Mouse (Mus musculus) adrenal gland, postnatal 4 days (tissue): Measurements from ENCODE around the gene Osbp2. TPM values are rescaled to one million over a fixed set of nuclear protein-coding genes. Genes with fewer than 3 reads are reported as not detected.

Source experiments
- DNase-seq, 2 experiments: peaks; one replicate each; pipeline ENCODE4 v3.0.0; 2021 to 2022; ENCODE audit warnings: low spot score in 2 of 2, mixed read lengths in 2 of 2
- total RNA-seq, 2 experiments: library from RNA; stranded (reverse); gene quantifications; 2 replicates each; pipeline ENCODE4 v1.2.3; 2021

The Osbp2 gene
- total RNA-seq, 2 experiments from 2014 or later, result 2.4 to 2.5 TPM

DNA sequence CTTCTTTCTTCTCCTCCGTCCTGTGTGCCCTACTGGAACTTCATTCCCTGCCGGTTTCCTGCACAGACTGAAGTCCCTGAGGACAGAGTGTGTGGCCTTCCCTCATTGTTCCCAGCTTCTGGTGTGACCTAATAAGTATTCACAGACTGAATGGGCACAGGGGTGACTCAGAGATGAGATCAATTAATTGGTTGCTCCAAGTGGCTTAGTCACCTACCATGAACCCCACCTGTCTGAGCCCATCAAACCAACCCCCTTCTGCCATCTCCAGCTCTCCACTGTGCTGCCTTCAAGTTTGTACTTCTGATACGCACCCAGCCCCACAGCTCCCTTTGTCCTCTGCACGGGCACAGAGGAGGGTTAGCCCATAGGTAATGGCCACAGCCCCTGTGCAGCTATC, 99.4 kb downstream of the Osbp2 start:
- no peak for DNase-seq

GRCm38 (mm10) chr11:3761775-3762501, 101.8 kb downstream of the Osbp2 start:
- no peak for DNase-seq

- no peak for DNase-seq
These were observed 102.4 kb downstream of the Osbp2 start for GRCm38 (mm10) chr11:3761339-3761738.

DNA sequence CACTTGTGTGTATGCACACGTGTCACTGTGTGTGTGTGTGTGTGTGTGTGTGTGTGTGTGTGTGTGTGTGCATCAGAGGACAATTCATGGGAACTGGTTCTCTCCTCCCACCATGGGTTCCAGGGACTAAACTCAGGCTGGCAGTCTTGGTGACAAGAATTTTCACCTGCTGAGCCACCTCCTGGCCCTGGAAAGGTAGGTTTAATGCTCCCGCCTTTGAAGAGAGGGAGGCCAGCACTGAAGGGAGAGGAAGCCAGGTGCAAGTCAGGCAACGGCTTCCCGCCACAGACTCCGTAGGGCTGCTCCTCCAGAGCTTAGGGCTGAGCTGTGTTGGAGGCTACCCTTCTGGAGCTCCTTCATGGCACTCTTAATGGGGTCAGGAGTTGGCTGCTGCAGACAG, 104.3 kb downstream of the Osbp2 start:
- DNase-seq, result no peak

DNA sequence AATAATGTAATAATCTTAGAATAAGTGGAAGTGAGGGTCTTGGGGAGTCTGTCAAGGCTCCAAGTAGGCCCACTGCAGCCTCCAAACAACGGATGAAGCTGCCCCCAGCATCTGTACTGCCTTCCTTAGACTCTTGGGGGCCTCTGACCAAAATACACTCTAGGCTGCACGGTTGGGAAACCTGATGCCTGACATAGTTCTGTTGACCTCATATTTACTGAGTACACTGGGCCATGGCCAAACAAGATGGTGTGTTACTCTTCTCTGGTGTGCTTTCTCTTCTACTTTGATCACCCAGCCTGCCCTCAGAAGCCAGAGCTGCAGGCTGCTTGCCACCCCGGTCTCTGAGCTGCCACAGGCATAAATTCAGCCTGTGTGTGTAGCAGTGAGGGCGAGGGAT, 108.4 kb downstream of the Osbp2 start:
- DNase-seq, result no peak

DNA sequence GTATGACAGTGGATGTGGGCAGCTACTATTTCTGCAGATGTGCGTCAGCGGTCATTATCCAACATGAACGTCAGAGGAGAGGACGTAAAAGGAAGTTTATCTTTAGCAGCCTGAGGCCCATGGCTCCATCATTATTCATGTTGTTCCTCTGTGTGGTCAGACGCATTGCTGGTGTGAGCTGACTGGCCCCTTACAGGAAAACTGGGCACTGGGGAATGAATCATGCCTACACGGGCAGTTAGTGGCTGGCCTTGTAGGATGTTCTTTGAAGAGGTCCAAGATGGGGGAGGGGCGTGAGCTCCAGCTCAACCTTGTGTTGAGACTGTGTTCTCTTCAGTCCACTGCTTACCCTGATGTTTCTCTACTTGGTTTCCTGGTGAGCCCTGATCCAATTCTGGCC, 109.0 kb downstream of the Osbp2 start:
- no peak for DNase-seq

DNA sequence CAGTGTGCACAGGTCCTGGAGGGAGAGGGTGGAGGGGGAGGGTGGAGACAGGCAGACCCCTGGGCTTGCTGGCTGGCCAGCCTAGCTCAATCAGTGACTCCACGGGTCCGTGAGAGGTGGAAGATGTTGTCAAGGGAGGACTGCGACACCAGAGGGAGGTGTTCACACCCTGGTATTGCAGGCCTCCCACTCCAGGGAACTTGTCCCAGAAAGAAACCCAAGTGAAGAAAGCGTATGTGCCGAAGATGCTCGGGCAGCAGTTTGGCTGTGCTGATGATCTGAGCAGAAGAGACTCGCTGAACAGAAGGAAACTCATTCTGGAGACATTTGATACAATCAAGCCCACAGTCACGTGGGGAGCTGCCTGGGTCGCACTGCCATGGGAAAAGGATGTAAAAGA, 109.8 kb downstream of the Osbp2 start:
- no peak for DNase-seq

- DNase-seq, result no peak
These were observed 110.9 kb downstream of the Osbp2 start for GRCm38 (mm10) chr11:3752766-3753165.

- DNase-seq, result no peak
These were observed 113.9 kb downstream of the Osbp2 start for GRCm38 (mm10) chr11:3749831-3750230.

- no peak for DNase-seq
These were observed 121.3 kb downstream of the Osbp2 start for GRCm38 (mm10) chr11:3742449-3742848.

DNA sequence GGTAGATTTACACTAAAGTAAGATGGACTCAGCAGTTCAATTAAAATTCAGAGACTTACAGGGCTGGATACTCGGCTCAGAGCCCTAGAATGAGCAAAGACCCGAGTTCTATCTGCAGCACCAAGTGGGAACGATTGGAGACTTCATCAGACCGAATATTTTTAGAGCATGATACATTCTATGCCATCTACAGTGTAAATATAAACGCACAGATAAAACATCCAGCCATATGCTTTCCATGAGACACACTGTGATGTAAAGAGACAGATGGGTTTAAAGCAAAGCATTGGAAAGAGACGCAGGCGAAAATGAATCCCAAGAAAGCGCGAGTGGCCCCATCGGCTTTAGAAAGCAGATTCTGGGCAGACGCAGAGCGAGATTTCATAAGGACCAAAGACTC, 122.5 kb downstream of the Osbp2 start:
- DNase-seq, result no peak

DNA sequence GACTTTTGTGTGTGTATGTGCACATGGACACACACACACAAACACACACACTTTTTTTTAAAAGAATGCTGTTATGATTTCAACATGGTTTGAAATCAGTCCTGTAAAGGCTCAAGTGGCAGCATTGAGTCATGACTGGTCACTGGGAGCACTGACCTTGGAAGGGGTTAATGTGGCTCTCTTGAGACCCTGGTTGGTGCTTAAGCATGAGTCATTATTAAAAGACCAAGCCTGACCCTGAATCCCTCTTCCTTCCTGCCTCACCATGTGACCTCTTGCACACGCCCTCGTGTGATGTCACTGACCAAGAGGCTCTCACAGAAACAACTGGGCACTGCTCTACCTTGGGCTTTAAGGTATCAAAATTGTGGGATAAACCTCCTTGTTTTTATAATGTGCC, 124.9 kb downstream of the Osbp2 start:
- DNase-seq, result no peak

DNA sequence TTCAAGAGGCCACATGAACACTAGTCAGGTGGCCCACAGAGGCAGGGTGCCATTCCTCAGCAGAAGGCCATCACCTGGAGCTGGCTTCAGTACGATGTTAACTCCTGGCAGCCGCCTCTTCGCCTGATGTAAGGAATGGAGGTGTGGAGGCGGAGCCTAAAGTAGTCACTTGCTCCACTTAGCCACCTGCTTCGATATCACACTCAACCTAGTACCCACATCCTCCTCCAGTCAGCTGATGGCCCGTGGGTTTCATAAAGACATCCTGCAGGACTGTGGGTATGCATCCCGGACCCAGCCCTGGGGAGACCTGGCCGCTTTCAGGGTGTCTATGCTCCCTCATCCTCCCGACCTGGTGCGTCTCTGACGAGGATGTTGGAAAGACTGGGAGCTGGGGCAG, 128.0 kb downstream of the Osbp2 start:
- no peak for DNase-seq

- no peak for DNase-seq
These were observed 129.6 kb downstream of the Osbp2 start for GRCm38 (mm10) chr11:3733933-3734636.

DNA sequence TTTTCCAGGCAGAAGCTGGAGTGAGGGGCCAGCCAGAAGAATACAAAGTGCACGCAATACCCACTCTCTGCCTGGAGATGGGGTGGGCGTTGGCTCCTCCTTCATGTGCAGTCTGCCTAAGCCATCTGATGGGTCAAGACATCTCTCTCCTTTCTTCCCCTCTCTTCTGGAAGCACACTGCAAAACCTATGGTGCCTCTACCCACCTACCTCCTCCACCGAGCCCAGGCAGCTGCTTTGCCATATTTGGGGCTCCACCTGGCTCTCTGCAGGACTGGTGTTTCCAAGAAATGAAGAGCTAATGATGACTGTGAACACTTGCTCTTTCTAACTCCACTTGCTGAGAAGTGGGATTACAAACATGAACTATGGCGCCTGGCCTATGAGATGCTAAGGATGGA, 132.2 kb downstream of the Osbp2 start:
- no peak for DNase-seq

DNA sequence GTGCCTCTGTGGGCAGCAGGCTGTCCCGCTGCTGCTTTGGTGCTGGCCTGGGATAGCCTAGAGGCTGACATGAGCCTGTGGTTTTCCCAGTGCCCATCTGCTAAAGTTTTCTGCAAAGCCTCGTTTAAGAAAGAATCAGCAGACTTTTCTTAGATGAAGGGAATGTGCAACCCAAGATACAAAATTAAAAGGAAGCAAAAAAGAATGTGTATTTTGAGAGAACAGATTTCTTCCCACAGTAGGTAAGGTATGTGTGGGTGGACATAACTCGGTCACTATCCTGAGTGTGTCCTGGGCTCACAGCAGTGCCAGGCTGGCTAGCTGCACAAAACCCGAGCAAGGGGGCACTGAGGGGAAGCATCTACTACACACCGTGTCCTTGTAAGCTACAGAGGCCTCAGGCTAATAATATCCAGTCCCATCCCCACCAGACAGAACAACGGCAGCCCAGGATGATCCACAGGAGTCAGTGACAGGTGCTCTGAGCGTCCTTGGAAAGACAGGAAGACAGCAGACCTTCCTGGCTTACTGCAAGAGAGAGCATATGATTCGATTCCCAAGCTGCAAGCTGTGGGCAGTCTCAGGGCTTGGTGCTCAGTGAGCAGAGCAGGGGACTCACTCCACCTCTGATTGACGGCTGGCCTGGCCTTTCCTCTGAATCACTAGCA, 136.1 kb downstream of the Osbp2 start:
- no peak for DNase-seq

DNA sequence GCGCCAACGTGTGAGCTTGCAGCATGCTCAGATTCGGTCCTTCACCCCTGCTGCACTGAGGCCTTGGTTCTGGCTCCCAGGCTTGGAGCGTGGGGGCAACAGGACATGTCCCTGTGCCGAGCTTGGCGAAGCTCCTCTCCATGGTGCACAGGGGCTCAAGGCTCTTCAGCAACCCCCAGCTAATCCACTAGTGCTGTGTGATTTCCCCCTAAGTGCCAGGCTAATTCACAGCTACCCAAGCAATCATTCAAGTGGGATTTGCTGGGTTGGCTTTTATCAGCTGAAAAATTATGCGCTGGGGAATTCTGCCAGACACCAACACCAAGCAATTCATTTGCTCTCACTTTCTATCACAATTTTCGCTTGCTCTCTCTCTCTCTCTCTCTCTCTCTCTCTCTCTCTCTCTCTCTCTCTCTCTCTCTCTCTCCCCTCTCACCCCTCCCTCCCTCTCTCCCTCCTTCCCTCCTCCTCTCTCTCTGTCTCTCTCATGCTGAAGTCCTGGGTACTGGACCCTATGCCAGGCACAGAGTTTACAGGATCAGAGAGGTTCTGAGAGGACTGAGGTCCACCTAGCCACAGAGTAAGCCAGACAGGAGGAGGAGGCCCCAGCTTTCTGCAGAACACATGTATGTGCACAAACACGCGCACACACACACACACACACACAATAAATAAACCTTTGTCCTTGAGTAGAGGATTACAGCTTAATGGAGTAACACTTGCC, 138.2 kb downstream of the Osbp2 start:
- no peak for DNase-seq

DNA sequence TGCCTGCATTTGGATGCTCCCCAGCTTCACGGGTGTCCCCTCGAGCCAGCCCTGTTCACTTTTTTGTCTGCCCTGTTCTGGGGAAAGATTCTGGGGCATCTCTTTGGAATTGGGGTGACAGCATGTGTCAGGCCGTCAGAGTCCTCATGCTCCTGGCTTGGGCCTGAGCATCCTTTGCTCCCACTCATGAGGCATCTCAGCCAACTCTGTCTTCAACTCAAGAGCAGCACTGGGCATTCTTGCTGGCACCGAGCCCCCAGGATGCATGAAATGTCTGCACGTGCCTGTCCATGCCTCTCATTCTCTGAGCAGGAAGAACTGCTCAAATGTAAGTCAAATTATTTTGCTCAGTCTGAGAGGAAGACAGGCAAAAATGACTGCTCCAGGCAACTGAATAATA, 139.0 kb downstream of the Osbp2 start:
- no peak for DNase-seq

- DNase-seq, result no peak
These were observed 139.8 kb downstream of the Osbp2 start for GRCm38 (mm10) chr11:3723910-3724309.

- no peak for DNase-seq
These were observed 140.8 kb downstream of the Osbp2 start for GRCm38 (mm10) chr11:3722861-3723260.

- no peak for DNase-seq
These were observed 141.7 kb downstream of the Osbp2 start for GRCm38 (mm10) chr11:3722036-3722435.

DNA sequence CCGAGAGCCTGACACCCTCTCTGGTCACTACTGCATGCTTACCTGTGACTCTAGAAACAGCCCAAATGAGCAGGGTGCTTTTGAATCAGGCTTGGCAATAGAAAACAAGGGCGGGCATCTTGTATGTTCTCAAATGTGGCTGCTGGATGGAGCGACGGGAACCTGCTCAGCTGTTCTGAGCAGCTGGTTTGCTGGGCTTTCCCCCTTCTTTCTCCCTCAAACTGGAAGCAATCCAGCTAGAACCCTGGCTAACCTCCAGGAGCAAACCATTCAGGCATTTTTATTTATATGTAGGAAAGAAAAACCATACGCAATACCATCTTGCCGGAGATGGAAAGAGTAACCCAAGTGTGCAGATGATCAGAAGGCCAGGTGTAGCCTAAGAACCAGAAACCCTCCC, 147.0 kb downstream of the Osbp2 start:
- no peak for DNase-seq
